Mouse (Mus musculus) lung, postnatal 0 days (tissue): ENCODE data around the gene Lamtor3.

Source experiments
- CTCF ChIP-seq: IDR thresholded peaks from 2 replicates; pipeline ENCODE4 v1.5.1; 2016; ENCODE audit warnings: antibody characterized with exemption, mild to moderate bottlenecking
- EP300 ChIP-seq: IDR thresholded peaks from 2 replicates; pipeline ENCODE4 v1.6.1; 2016; ENCODE audit warnings: antibody characterized with exemption, mild to moderate bottlenecking, control low read depth

DNA sequence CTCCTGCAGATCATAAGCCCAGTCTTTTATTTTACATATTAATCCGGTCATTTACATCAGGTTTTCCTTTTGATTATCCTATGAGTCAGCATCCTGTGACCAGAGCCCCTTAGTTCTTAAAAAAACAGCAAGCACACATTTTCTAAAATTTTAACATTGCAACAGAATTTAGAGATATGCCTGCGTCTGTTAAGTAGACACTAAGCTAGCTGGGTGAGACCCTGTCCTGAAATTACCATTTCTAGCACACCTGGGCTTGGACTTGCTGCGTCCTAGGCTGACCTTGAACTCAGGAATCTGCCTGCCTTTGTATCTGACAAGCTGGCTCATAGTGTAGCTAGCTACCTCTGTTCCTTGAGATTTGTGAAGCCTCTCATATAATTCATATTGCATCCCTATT, 11.6 kb downstream of the Lamtor3 start:
- TF ChIP-seq CTCF (no peak), EP300 (no peak)
